Mouse (Mus musculus) fat pad, adult 2 months (tissue): Measurements from ENCODE around the gene Chchd6.

Source experiments
- DNase-seq: peaks from one replicate; pipeline ENCODE4 v3.0.0-alpha.2; 2011; ENCODE audit warnings: low read depth, low spot score; ENCODE audit errors: extremely low read depth

Gene Chchd6

DNA sequence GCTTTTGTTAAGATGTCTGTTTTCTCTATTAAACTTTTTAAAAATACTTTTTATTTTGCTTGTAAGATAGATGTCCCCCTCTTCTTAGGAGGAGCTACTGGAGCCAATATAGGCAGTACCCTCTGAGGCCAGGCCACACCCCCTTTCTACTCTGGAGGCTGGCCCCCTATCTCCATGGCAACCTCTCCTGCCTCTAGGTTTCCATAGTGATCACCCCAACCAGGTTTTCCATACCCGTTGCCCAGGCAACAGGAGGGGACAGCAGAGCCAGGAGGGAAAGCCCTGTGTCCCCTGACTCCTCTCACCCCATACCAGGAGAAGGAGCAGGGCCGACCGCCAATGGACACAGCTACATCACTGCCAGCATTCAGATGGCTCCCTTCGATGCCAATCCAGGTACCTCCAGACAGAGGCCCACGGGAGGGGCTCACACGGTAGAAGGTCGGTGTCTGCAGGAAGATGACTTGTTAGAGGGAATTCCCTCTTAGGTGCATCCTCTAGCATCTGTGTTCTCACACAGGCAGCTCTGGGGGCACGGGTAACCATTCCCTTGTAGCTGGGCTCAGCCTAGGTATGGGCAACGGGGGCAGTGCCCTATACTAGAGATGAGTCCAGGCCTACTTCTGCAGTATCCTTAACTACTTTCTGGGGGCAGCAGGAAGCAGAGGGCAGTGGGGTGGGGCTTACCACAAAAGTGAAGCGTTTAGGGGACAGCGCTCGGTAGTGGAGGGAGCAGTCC lies 261.3 kb downstream of the Chchd6 start:
- DNase-seq: no peak
